Mouse (Mus musculus) kidney, postnatal 25 days (tissue): ENCODE data around the gene Rufy4.
A peak's percentile ranks its signal among the peaks of the same experiment; 100 is the strongest.

Source experiments
- DNase-seq, 2 experiments: peaks; one replicate each; pipeline ENCODE4 v3.0.0; 2021; ENCODE audit warnings: mixed read lengths in 2 of 2

Rufy4 gene

DNA sequence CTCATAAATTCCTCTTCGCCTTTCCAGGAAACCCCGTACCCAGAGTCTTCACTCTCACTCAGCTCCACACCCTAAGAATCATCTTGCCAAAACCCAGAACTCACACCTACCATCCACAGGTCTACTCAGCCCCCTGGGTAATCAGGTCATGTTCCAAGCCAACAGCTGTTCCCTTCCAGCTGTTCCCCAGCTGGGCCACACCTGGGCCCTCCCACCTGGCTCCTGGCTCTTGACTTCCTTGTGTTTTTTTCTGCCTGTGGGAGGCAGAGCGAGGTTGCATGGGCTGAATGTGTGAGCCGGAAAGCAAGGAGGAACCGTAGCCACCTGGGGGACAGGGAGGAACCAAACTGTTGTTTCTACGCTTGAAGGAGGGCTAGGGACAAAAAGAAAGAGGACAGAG, 19.1 kb upstream of the Rufy4 start:
- DNase-seq, result peak in 1 of 2 experiments; percentile 37

- peak; percentile 60 to 81 for DNase-seq
Measured at GRCm38 (mm10) chr1:74107931-74108618, 17.3 kb upstream of the Rufy4 start.

GRCm38 (mm10) chr1:74109670-74110069, 15.7 kb upstream of the Rufy4 start:
- no peak for DNase-seq

- DNase-seq, result peak; percentile 47 to 81
Measured at GRCm38 (mm10) chr1:74110932-74111695, 14.2 kb upstream of the Rufy4 start.

DNA sequence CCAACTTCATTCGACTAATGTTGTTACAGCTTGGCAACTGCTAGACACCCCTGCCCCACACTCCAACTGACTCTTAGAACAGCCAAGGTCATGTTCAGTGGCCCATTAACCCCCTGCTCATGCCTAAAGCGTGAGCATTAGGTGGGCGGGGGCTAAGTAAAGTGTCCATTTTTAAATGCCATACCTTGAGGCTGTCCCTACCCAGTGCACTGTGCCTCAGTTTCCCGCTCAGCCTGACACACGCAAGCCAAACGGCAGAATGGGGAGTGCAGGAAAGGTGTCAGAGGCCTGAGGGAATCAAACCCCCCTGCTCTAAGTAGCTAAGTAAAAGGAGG, 13.7 kb upstream of the Rufy4 start:
- DNase-seq, result no peak

- DNase-seq, result peak in 1 of 2 experiments; percentile 62
Measured at GRCm38 (mm10) chr1:74113071-74113470, 12.3 kb upstream of the Rufy4 start.

DNA sequence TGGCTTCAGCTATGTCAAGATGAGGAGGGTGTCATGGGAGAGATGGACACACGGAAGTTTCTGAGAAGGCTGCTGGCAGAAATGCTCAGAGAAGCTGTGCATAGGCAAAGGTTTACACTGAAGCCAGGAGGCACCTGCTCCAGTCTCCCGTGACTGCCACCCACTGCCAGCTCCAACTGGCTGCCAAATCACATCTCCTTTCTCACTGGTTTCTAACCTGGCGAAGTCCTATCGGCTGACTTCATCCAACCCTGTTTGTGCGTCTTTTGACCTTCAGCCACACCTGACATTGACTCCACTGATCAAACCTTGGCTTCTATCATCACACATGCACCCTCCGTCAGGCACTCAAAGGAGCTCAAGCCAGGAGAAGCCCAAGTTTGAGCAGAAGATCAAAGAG, 7.5 kb upstream of the Rufy4 start:
- DNase-seq, result peak; percentile 45 to 71

GRCm38 (mm10) chr1:74119115-74119514, 6.2 kb upstream of the Rufy4 start:
- DNase-seq, result peak; percentile 57 to 73

- DNase-seq, result no peak
Measured at GRCm38 (mm10) chr1:74121138-74121537, 4.2 kb upstream of the Rufy4 start.

DNA sequence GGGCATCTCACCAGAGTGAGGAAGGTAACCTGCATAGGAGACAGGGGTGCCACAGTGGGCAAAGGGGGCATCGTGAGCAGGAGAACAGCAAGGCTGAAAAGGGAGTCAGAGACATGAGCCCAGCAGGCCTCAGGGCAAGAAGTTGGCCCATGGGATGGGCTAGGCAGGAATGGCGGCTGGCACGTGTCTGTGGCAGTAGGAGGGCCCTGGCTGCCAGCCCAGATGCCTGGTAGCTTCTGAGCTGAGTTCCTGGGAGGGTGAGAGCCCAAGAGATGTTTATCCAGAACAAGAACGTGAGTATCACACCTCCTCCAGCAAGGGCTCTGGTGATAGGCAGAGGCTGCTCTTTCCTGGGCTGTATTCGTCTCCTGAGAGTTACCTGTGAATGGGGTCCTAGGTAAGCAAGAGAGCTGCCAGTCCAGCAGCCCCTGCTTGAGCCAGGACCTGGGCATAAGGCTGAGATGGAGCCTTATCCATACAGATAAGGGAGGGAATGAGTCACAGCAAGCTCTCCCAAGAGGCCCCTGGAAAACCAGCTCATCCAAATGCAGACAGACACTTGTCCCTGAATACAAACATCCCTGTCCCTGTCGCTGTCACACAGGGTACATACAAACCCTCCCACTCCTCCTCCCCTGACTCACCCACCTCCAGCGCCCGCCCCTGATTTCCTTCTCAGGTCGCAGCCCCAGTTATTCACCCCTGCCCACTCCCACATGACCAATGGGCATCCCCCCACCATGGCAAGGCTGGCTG, 3.3 kb upstream of the Rufy4 start:
- DNase-seq, result peak; percentile 93 to 95

- peak in 1 of 2 experiments; percentile 52 for DNase-seq
Measured at GRCm38 (mm10) chr1:74123215-74123614, 2.1 kb upstream of the Rufy4 start.

DNA sequence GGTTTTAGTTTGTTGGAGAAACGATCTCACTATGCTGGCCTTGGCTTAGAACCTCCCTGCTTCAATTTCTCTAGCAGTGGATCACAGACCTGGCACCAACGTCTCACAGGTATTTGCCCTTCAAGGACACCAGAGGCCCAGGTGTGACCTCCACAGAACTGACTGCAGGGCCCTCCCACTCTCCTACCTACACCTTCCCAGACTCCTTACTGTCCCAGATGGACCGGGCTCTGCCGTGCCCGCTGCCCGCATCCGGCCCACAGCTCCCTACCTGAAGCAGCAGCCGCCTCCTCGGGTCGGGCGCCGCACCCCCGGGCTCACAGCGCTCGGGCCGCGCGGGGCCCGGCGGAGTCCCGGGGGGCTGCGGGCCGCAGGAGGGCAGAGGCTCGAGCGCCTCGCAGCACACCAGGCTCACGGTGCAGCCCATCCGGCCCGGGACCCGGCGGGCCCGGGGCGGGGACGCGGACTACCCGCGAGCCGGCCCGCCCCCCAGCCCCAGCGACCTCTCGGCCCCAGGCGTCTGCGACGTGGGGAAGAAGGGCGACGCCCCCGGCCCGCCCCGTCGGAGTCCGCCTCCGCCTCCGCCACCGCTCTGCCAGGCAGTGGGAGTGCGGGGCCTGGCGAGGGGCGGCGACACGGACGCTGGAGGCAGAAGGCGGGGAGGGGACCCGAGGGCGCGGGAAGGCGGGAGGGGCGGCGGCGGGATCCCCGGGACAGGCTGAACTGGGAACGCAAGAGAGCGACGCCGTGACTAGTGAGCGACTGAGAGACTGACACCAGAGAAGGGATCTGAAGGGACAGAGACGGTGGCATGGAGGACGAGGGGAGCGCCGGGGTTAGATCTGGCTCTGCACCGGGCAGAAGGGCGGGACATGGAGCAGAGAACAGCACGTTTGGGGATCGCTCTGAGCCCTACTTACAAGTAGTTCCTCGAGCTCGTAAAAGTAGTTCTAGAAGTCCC, 1.0 kb upstream of the Rufy4 start, which contains the start of gene Tns1:
TSS of gene Tns1 (minus strand) at position 429 of the 961 bp plus-strand sequence.
- DNase-seq, result peak; percentile 71 to 89

DNA sequence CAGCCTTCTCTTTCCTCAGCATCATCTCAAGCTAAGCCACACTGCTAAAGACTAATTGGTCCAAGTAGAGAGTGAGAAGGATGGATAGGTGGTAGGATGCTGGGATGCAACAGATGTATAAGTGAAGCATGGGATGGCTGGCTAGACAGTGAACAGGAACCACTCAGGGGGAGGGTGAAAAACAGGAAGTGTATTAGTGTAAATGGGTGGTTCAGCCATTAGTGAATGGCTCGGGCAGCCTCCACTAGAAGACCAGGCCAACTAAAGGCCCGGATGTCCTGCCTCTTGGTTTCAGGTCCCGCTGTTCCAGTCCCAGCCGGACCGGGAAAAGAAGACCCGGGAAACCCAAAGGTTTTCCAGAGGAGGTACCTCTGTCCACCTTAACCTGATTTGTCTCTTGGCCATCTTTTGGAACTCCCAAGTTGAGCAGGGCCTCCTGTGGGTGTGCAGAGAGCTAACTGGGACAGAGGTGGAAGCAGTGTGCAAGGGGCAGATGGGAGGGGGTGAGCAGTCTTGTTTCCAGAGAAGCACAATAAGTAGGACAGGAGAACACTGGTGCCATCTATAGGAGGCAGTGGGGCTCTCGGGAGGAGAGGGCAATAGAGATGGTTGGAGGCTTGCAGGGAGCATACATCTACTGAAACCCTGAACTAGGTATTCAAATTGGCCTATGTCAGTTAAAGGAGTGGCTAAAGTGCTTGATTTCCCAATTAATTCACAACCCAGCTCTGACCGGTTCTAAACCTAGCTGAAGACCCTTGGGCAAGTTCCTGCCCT, 5.7 kb downstream of the Rufy4 start:
- DNase-seq, result no peak

- no peak for DNase-seq
Measured at GRCm38 (mm10) chr1:74132011-74132410, 6.7 kb downstream of the Rufy4 start.

- DNase-seq, result no peak
Measured at GRCm38 (mm10) chr1:74133954-74134353, 8.6 kb downstream of the Rufy4 start.

GRCm38 (mm10) chr1:74135326-74135950, 10.1 kb downstream of the Rufy4 start:
- DNase-seq, result no peak

GRCm38 (mm10) chr1:74139415-74139814, 14.1 kb downstream of the Rufy4 start:
- no peak for DNase-seq

DNA sequence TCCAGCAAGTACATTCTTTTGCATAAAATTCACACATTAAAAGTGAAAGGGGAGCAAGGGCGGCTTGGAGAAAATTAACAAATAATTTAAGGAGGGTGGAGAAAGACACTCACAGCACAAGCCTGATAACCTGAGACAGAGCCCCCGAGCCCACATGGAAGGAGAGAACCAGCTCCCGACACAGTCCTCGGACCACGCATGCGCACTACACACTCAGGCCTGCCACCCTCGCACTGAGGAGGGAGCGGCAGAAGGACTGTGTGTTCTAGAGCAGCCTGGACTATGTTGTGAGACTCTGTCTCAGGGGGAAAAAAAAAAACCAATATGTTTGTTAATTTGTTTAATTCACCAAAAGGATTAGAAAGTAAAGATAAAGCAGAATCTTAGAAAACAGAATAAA, 16.4 kb downstream of the Rufy4 start:
- no peak for DNase-seq

- no peak for DNase-seq
Measured at GRCm38 (mm10) chr1:74149106-74149885, 24.0 kb downstream of the Rufy4 start.

GRCm38 (mm10) chr1:74150101-74150500, 24.8 kb downstream of the Rufy4 start:
- no peak for DNase-seq
